Mouse (Mus musculus): Measurements from ENCODE around the gene Eno3.

The Eno3 gene

DNA sequence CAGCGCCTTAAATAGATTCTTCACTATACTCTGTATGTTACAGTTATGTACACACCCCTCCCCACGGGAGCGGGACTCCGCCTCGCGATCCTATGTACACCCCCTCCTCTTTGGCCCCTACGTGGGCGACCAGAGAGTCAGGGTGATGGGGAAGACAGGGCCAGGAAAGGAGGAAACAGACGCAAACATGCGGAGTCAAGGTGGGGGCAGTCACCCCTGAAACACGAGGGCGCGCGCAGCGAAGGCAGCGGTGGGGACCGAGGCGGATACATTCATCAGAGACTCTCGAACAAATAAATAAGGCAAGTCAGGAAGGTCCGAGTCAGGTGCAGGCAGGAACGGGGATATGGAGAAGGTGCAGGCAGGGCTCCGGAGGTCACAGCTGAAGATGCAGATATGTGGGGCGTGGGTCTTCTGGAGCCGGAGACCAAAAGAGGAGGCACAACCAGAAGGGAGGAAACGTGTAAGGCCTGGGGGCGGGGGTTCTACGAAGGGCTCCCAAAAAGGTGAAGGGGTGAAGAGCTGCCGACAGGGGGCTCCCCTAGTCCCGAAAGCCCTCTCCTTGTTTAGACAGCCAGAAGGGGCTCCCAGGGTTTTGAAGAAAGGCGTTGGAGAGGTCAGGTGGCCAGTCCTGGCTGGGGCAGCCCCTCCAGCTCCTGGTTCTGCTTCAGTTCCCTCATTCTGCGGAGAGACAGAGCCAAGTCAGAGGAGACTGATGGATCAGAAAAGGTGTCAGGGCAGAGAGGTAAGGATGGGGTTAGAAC, 12.8 kb downstream of the Eno3 start:
- in situ Hi-C loops (cut with MboI, MseI) = loop anchor here (10.0 to 25.0 kb wide), 3 partner anchors 755 to 1582 kb away; partner anchors contain the start of genes Gps2 (in 1 of the 2), Per1 (in 1 of the 2) and Vamp2 (in 1 of the 2)

DNA sequence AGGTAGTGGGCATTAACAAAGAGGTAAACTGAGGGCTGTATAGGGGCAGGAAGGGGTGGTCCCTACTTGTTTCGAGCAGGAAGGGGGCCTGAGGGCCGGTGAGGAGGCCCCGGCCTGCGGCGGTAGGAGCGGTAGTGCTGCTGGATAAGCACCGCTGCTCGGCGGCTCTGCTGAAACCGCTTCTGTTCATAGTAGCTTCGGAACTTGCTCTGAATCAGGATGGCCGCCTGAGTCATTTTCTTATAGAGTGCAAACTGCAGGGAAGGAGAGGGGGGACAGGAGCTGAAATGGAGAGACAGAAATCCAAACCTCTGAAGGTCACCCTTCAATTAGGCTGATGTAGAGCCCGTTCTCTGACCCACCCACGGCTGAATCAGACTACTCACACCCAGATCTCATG, 13.5 kb downstream of the Eno3 start:
- in situ Hi-C loops (cut with MboI, MseI) = loop anchor here in 1 of 2 experiments (25.0 kb wide), 1 partner anchor 1583 kb away; the partner anchor contains the start of genes Per1 and Vamp2

- in situ Hi-C loops (cut with MboI, MseI) = loop anchor here in 1 of 2 experiments (25.0 kb wide), 1 partner anchor 1584 kb away; the partner anchor contains the start of genes Per1 and Vamp2
These were observed 14.5 kb downstream of the Eno3 start for GRCm38 (mm10) chr11:70671333-70672047.

DNA sequence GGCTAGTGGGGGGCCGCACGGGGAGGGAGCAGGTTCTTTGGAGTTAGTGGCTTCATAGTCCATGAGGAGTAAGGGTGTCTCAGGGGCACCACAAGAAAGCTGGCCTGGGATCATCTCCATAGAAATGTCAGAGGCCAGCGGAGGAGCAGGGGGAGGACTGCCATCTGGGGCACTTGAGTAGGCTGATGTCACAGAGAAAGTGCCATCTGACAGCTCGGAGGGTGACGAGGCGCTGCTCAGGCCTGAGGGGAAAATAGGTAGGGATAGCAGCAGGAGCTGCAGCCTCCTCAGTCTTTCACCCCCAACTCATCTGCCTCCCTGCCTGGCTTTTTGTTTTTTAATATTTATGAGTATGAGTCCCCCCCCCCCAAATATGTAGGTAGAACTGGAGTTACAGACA, 17.0 kb downstream of the Eno3 start:
- in situ Hi-C loops (cut with MboI, MseI) = loop anchor here in 1 of 2 experiments (25.0 kb wide), 1 partner anchor 1587 kb away; the partner anchor contains the start of genes Per1 and Vamp2

- in situ Hi-C loops (cut with MboI, MseI) = loop anchor here in 1 of 2 experiments (25.0 kb wide), 1 partner anchor 1587 kb away; the partner anchor contains the start of genes Per1 and Vamp2
These were observed 17.5 kb downstream of the Eno3 start for GRCm38 (mm10) chr11:70674501-70674900.

DNA sequence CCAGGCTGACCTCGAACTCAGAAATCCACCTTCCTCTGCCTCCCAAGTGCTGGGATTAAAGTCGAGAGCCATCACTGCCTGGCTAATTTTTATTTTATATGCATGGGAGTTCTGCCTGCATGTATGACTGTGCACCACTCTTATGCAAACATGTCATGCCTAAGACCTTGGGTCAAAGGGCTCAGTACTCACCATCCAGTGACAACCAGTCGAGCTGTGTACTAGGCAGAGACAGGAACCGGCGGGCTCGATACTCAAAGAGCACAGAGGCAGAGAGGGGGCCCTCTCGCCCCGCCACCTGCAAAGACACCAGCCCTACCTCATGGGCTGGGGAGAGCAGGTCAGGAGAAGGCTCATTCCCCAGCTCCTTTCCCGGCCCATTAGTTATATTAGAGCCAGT, 21.1 kb downstream of the Eno3 start:
- in situ Hi-C loops (cut with MboI, MseI) = no loop called here

DNA sequence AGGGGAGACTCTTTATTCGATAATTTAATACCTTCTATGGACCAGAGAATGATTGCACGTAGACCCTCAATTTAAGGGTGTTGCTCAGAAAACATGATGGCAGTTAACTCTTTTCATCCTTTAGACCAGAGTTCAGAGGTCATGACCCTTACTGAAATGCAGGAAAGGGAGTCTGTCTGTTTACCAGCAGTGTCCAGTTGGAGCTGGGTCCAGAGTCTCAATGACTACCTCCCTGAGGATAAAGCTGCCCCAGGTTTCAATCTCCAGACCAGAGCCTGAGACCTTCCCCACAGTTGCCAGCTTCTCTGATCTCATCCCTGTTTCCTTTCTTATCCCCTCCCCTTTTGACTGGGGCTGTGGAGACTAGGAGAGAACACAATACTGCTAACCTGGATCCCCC, 21.6 kb downstream of the Eno3 start:
- in situ Hi-C loops (cut with MboI, MseI) = no loop called here

- in situ Hi-C loops (cut with MboI, MseI) = no loop called here
These were observed 22.4 kb downstream of the Eno3 start for GRCm38 (mm10) chr11:70679361-70679760.

- in situ Hi-C loops (cut with MboI, MseI) = loop anchor here in 1 of 2 experiments (5.0 kb wide), 1 partner anchor 72 kb away; no protein-coding TSS in a partner anchor
These were observed 22.9 kb downstream of the Eno3 start for GRCm38 (mm10) chr11:70679894-70680293.

- in situ Hi-C loops (cut with MboI, MseI) = loop anchor here in 1 of 2 experiments (5.0 kb wide), 1 partner anchor 71 kb away; no protein-coding TSS in a partner anchor
These were observed 24.2 kb downstream of the Eno3 start for GRCm38 (mm10) chr11:70681170-70681569.

- in situ Hi-C loops (cut with MboI, MseI) = loop anchor here in 1 of 2 experiments (5.0 kb wide), 1 partner anchor 70 kb away; no protein-coding TSS in a partner anchor
These were observed 25.0 kb downstream of the Eno3 start for GRCm38 (mm10) chr11:70681897-70682581.

GRCm38 (mm10) chr11:70683640-70684039, 26.6 kb downstream of the Eno3 start:
- in situ Hi-C loops (cut with MboI, MseI) = loop anchor here in 1 of 2 experiments (5.0 kb wide), 1 partner anchor 69 kb away; no protein-coding TSS in a partner anchor

DNA sequence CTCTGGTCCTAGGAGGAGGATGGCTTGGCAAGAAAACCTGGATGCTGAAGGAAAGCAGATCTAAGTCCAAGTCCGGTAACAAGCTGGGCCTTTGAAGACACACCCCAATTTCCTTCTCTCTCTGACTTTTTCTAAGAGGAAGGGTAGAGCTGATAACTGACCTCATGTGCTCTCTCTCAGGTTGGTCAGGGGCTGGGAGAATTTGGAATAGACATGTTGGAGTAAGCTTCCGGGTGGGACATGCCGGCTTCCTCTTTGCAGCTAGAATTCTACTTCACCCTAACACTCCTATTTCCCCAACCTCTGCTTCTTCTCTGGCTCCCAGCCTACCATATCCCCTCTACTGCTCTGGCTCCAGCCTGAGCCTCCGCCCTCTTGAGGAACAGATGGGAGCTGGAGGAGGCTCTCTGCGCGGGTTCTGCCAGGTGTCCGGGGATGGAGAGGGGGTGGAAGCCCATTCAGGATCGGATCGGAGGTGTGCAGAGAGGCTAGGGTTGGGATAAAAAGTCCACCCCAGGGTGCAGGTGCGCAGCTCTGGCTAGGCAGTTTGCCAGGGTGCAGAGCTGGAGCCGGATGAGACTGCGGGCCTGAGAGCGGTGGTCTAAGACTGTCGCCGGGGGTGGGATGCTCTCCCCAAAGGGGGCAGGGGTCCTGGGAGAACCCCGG, 30.0 kb downstream of the Eno3 start:
- in situ Hi-C loops (cut with MboI, MseI) = loop anchor here in 1 of 2 experiments (5.0 kb wide), 1 partner anchor 65 kb away; no protein-coding TSS in a partner anchor

DNA sequence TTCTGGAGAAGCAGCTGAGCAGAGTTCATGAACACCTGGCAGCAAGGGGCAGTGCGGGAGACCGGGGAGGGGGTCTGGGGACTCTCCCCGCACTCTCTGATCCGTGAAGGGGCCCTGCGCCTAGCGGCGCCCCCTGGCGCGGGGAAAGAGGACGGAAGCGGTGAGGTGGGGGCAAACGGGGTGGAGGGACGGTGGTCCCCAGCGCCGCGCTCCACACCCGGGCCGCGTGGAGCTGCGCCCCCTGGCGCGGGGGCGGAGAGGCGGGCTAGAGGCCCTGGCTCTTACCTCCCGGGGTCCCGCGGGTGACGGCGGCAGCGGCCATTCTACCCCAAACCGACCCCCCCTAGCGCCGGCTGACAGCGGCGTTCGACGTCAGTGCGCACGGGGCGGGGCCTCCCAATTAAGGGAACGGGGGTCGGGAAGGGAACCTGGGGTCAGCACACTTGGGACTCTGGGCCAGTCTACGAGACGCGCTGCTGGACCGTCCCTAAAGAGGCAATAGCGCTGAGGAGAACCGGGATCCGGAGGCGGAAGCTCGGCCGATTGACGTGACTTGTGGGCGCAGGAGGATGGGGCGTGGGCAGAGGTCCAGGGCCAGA, 30.7 kb downstream of the Eno3 start, which contains the start of gene Camta2:
Gene Camta2, minus strand, starts transcription at position 505 of the 599 bp plus-strand sequence.
- in situ Hi-C loops (cut with MboI, MseI) = loop anchor here in 1 of 2 experiments (5.0 kb wide), 1 partner anchor 65 kb away; no protein-coding TSS in a partner anchor

- in situ Hi-C loops (cut with MboI, MseI) = loop anchor here in 1 of 2 experiments (5.0 kb wide), 1 partner anchor 64 kb away; no protein-coding TSS in a partner anchor
These were observed 31.4 kb downstream of the Eno3 start for GRCm38 (mm10) chr11:70688372-70688771.

DNA sequence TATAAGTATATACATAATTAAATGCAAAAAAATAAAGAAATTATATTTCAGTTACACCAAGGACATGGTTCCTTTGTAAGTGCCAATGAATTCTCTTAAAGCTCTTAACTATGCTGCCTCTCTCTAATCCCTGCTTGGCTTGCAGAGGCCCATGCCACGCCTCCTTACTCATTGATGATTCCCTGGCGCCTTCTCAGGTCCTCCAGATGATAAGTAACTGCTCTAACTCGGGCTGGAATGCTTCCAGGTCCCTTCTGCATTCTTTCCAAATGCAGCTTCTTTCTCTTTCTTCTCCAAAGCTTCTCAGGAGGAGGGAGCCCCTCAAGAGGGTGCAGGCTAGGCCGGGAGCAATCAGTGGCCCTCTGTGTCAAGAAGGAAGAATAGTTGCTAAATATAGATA, 32.6 kb downstream of the Eno3 start:
- in situ Hi-C loops (cut with MboI, MseI) = loop anchor here in 1 of 2 experiments (5.0 kb wide), 1 partner anchor 63 kb away; no protein-coding TSS in a partner anchor

- in situ Hi-C loops (cut with MboI, MseI) = no loop called here
These were observed 36.5 kb downstream of the Eno3 start for GRCm38 (mm10) chr11:70693504-70693903.

- in situ Hi-C loops (cut with MboI, MseI) = no loop called here
These were observed 40.4 kb downstream of the Eno3 start for GRCm38 (mm10) chr11:70697376-70697775.

GRCm38 (mm10) chr11:70699051-70699450, 42.0 kb downstream of the Eno3 start:
- in situ Hi-C loops (cut with MboI, MseI) = no loop called here
